Mouse (Mus musculus): Measurements from ENCODE around the gene Serf2. TPM values are rescaled to one million over a fixed set of nuclear protein-coding genes. Genes with fewer than 3 reads are reported as not detected.

Gene Serf2
- total RNA-seq, 1 experiment = 459 TPM

- peaks cover 2 to 5% of the 10 kb centered on the region in 2 experiments for H3K4me1 ChIP-seq (ENCODE audit: control insufficient read depth in 2 of 2, insufficient read depth in 2 of 2, low read length in 2 of 2, poor library complexity in 1 of 2)
- no peak for TF ChIP-seq HCFC1 (IDR thresholded peaks at IDR 0.05; ENCODE audit: borderline replicate concordance, insufficient read depth, low read length)
- no peak for TF ChIP-seq MAFK (IDR thresholded peaks at IDR 0.05; ENCODE audit: insufficient read depth, low read depth, low read length)
- no peaks in the 10 kb centered on the region for H3K9me3 ChIP-seq (ENCODE audit: control insufficient read depth, insufficient read depth, low read depth, low read length)
- H3K27ac ChIP-seq (ENCODE audit: insufficient read depth, low read depth, low read length, poor library complexity, severe bottlenecking) = no peak within 1 kb of the TSS
- no peak for DNase-seq (ENCODE audit: low read depth, low spot score)
- H3K4me3 ChIP-seq (ENCODE audit: insufficient read depth in 1 of 2, low read depth in 1 of 2, low read length in 2 of 2, poor library complexity in 1 of 2, severe bottlenecking in 1 of 2) = no peak within 1 kb of the TSS
- H3K9ac ChIP-seq (ENCODE audit: insufficient read depth, low read depth, low read length, poor library complexity, severe bottlenecking) = no peak within 1 kb of the TSS
- in situ Hi-C loops (cut with MboI; ENCODE audit: low sequenced_read_pairs in 2 of 2, unreplicated experiment in 2 of 2) = no loop called here
- peaks cover 15% of the 10 kb centered on the region for H3K36me3 ChIP-seq (ENCODE audit: control insufficient read depth, insufficient read depth, low read length, poor library complexity, severe bottlenecking)
Observed at GRCm38 (mm10) chr2:121452990-121453389, 4.0 kb downstream of the Serf2 start, which contains the start of gene Hypk. TSS of gene Hypk (plus strand) at chr2:121453290.

- Histone ChIP-seq H3K9me3 (ENCODE audit: control insufficient read depth, insufficient read depth, low read depth, low read length) (no peaks in the 10 kb centered on the region), H3K4me3 (ENCODE audit: insufficient read depth in 1 of 2, low read depth in 1 of 2, low read length in 2 of 2, poor library complexity in 1 of 2, severe bottlenecking in 1 of 2) (no peak overlapping the region), H3K27ac (ENCODE audit: insufficient read depth, low read depth, low read length, poor library complexity, severe bottlenecking) (no peak overlapping the region), H3K4me1 (ENCODE audit: control insufficient read depth in 2 of 2, insufficient read depth in 2 of 2, low read length in 2 of 2, poor library complexity in 1 of 2) (peaks cover 4 to 5% of the 10 kb centered on the region in 2 experiments), H3K9ac (ENCODE audit: insufficient read depth, low read depth, low read length, poor library complexity, severe bottlenecking) (no peak overlapping the region), H3K36me3 (ENCODE audit: control insufficient read depth, insufficient read depth, low read length, poor library complexity, severe bottlenecking) (peaks cover 15% of the 10 kb centered on the region)
- no peak for TF ChIP-seq ZC3H11A (IDR thresholded peaks at IDR 0.05; ENCODE audit: borderline replicate concordance, low read depth, low read length)
- no peak for DNase-seq (ENCODE audit: low read depth, low spot score)
- in situ Hi-C loops (cut with MboI; ENCODE audit: low sequenced_read_pairs in 2 of 2, unreplicated experiment in 2 of 2) = no loop called here
Observed at GRCm38 (mm10) chr2:121453917-121454316, 4.9 kb downstream of the Serf2 start.

GRCm38 (mm10) chr2:121455534-121455933, 6.5 kb downstream of the Serf2 start:
- no peak for DNase-seq (ENCODE audit: low read depth, low spot score)
- H3K4me1 ChIP-seq (ENCODE audit: control insufficient read depth in 2 of 2, insufficient read depth in 2 of 2, low read length in 2 of 2, poor library complexity in 1 of 2) = peaks cover 4 to 5% of the 10 kb centered on the region in 2 experiments
- no peak overlapping the region for H3K9ac ChIP-seq (ENCODE audit: insufficient read depth, low read depth, low read length, poor library complexity, severe bottlenecking)
- TF ChIP-seq MAFK (IDR thresholded peaks at IDR 0.05; ENCODE audit: insufficient read depth, low read depth, low read length) (no peak), CHD2 (IDR thresholded peaks at IDR 0.05; ENCODE audit: low read depth, low read length) (no peak), ZC3H11A (IDR thresholded peaks at IDR 0.05; ENCODE audit: borderline replicate concordance, low read depth, low read length) (no peak), ZNF384 (IDR thresholded peaks at IDR 0.05; ENCODE audit: low read depth, low read length) (no peak)
- H3K36me3 ChIP-seq (ENCODE audit: control insufficient read depth, insufficient read depth, low read length, poor library complexity, severe bottlenecking) = peaks cover 15% of the 10 kb centered on the region
- in situ Hi-C loops (cut with MboI; ENCODE audit: low sequenced_read_pairs in 2 of 2, unreplicated experiment in 2 of 2) = no loop called here
- H3K4me3 ChIP-seq (ENCODE audit: insufficient read depth in 1 of 2, low read depth in 1 of 2, low read length in 2 of 2, poor library complexity in 1 of 2, severe bottlenecking in 1 of 2) = no peak overlapping the region
- no peaks in the 10 kb centered on the region for H3K9me3 ChIP-seq (ENCODE audit: control insufficient read depth, insufficient read depth, low read depth, low read length)
- no peak overlapping the region for H3K27ac ChIP-seq (ENCODE audit: insufficient read depth, low read depth, low read length, poor library complexity, severe bottlenecking)

GRCm38 (mm10) chr2:121456692-121457642, 8.0 kb downstream of the Serf2 start, which contains the start of gene Serinc4:
TSS of gene Serinc4 (minus strand) at chr2:121456781.
- DNase-seq (ENCODE audit: low read depth, low spot score) = peak; percentile 87
- peaks cover 8% of the 10 kb centered on the region for H3K36me3 ChIP-seq (ENCODE audit: control insufficient read depth, insufficient read depth, low read length, poor library complexity, severe bottlenecking)
- peaks cover 3 to 4% of the 10 kb centered on the region in 2 experiments; a peak in 3 of 4 replicates for H3K4me1 ChIP-seq (ENCODE audit: control insufficient read depth in 2 of 2, insufficient read depth in 2 of 2, low read length in 2 of 2, poor library complexity in 1 of 2)
- peak within 1 kb of the TSS; percentile 91 for H3K9ac ChIP-seq (ENCODE audit: insufficient read depth, low read depth, low read length, poor library complexity, severe bottlenecking)
- no peaks in the 10 kb centered on the region for H3K9me3 ChIP-seq (ENCODE audit: control insufficient read depth, insufficient read depth, low read depth, low read length)
- in situ Hi-C loops (cut with MboI; ENCODE audit: low sequenced_read_pairs in 2 of 2, unreplicated experiment in 2 of 2) = no loop called here
- peak within 1 kb of the TSS; percentile 70 for H3K27ac ChIP-seq (ENCODE audit: insufficient read depth, low read depth, low read length, poor library complexity, severe bottlenecking)
- peak within 1 kb of the TSS; percentile 84 to 98 for H3K4me3 ChIP-seq (ENCODE audit: insufficient read depth in 1 of 2, low read depth in 1 of 2, low read length in 2 of 2, poor library complexity in 1 of 2, severe bottlenecking in 1 of 2)
- no peak for TF ChIP-seq ZNF384 (IDR thresholded peaks at IDR 0.05; ENCODE audit: low read depth, low read length)
- TF ChIP-seq ZC3H11A (IDR thresholded peaks at IDR 0.05; ENCODE audit: borderline replicate concordance, low read depth, low read length) = no peak
- peak; percentile 53; the same call in 1 of the 2 replicates for TF ChIP-seq HCFC1 (IDR thresholded peaks at IDR 0.05; ENCODE audit: borderline replicate concordance, insufficient read depth, low read length)
- no peak for TF ChIP-seq CHD2 (IDR thresholded peaks at IDR 0.05; ENCODE audit: low read depth, low read length)
